In the genomic region with DNA sequence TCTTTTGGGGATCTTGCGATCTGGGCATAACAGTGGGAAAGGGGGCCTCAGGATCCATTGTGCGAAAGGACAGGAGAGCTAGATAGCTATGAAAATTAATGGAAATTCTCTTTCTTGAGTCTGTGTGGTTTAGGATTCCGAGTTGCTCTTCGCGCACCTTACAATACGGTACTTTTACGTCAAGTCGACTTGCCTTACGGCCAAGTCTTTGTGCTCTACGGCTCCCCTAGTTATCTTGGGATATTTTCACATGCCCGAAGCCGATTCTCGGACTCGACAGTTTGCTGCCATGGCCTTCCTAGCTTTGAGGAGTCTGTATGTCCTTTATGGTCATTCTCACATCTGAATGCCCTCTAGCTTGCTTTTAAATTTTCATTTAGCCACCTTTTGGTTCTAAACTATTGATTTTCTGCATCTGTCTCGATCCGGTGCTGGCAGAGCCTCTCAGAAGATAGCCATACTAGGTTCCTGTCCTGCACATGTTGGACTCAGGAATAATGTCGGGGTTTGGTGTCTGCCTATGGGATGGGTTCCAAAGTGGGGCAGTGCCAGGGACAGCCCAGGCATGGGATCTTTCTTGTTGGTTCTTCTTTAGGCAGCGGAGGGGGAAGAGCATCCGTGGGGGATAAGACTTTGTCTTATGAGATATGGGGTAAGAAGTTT, we compare ENCODE assay signal across 7 mouse cellular contexts.
A peak's percentile ranks its signal among the peaks of the same experiment; 100 is the strongest.
DNase-seq lines count a peak whose midpoint lies in the region; ATAC-seq and TF ChIP-seq lines count a peak whose summit lies in the region.

No protein-coding gene starts in this region.

- H3K9me3 ChIP-seq in forebrain, postnatal 0 days (ENCODE audit: low read length), result no peaks in the 10 kb centered on the region
- H3K9me3 ChIP-seq in hindbrain, embryonic 11.5 days (ENCODE audit: control insufficient read depth, low read length), result no peaks in the 10 kb centered on the region

- peak; percentile 21; the same call in 1 of the 2 replicates for TF ChIP-seq POLR2A in cerebellum, adult 2 months (IDR thresholded peaks at IDR 0.05; ENCODE audit: borderline replicate concordance, insufficient read depth, low read length)

- 22% methylated on average over 19 of the region's 19 CpGs for WGBS in cerebellum, adult 2 months
- 63% methylated on average over 19 of the region's 19 CpGs for WGBS in forebrain, postnatal 0 days
- WGBS in hindbrain, embryonic 11.5 days, result 47% methylated on average over 19 of the region's 19 CpGs

- H3K36me3 ChIP-seq in forebrain, postnatal 0 days (ENCODE audit: insufficient read depth), result no peaks in the 10 kb centered on the region
- no peaks in the 10 kb centered on the region for H3K36me3 ChIP-seq in hindbrain, embryonic 11.5 days (ENCODE audit: control insufficient read depth, insufficient read depth, low read length)

- ATAC-seq in forebrain, postnatal 0 days, result peak; percentile 51
- peak; percentile 38; the same call in 1 of the 2 replicates for ATAC-seq in hindbrain, embryonic 11.5 days (ENCODE audit: low FRiP score)

- H3K9ac ChIP-seq in forebrain, postnatal 0 days, result peak overlapping the region; percentile 39; the same call in 1 of the 2 replicates
- 0 out of 2 replicates have a peak overlapping the region, but pooled peaks have one; percentile 25 for H3K9ac ChIP-seq in hindbrain, embryonic 11.5 days (ENCODE audit: low read depth, low read length)

- no peaks in the 10 kb centered on the region for H3K4me1 ChIP-seq in cerebellum, adult 2 months (ENCODE audit: control insufficient read depth, insufficient read depth, low read length)
- no peaks in the 10 kb centered on the region for H3K4me1 ChIP-seq in forebrain, postnatal 0 days (ENCODE audit: insufficient read depth)
- H3K4me1 ChIP-seq in hindbrain, embryonic 11.5 days (replicated peaks; ENCODE audit: control insufficient read depth, insufficient read depth, low read length), result no peaks in the 10 kb centered on the region

- H3K27ac ChIP-seq in cerebellum, adult 2 months (ENCODE audit: insufficient read depth, low read length), result no peak overlapping the region
- no peak overlapping the region for H3K27ac ChIP-seq in forebrain, postnatal 0 days (ENCODE audit: low read depth, low read length)
- no peak overlapping the region for H3K27ac ChIP-seq in hindbrain, embryonic 11.5 days (ENCODE audit: low read depth, low read length)

- H3K4me2 ChIP-seq in forebrain, postnatal 0 days (ENCODE audit: low read depth), result peak overlapping the region; percentile 24; the same call in 1 of the 2 replicates
- H3K4me2 ChIP-seq in hindbrain, embryonic 11.5 days (replicated peaks; ENCODE audit: low read depth, low read length), result no peak overlapping the region

- peak overlapping the region; percentile 58 for H3K4me3 ChIP-seq in cerebellum, adult 2 months (replicated peaks; ENCODE audit: insufficient read depth, low read depth, low read length)
- peak overlapping the region; percentile 32 for H3K4me3 ChIP-seq in forebrain, postnatal 0 days (ENCODE audit: low read depth, low read length)
- H3K4me3 ChIP-seq in hindbrain, embryonic 11.5 days (ENCODE audit: low read depth, low read length), result peak overlapping the region; percentile 28

- H3K27me3 ChIP-seq in cerebellum, adult 2 months (ENCODE audit: control insufficient read depth, insufficient read depth, low read length), result no peaks in the 10 kb centered on the region
- H3K27me3 ChIP-seq in forebrain, postnatal 0 days (ENCODE audit: insufficient read depth, low read length), result no peaks in the 10 kb centered on the region
- no peaks in the 10 kb centered on the region for H3K27me3 ChIP-seq in hindbrain, embryonic 11.5 days (ENCODE audit: control insufficient read depth, insufficient read depth, low read length)

- TF ChIP-seq CTCF in cerebellum, adult 2 months (IDR thresholded peaks at IDR 0.05; ENCODE audit: borderline replicate concordance, insufficient read depth, low read depth, low read length), result no peak
- TF ChIP-seq CTCF in forebrain, postnatal 0 days (IDR thresholded peaks at IDR 0.05; ENCODE audit: low read depth), result no peak

- peak; percentile 61 for DNase-seq in ZHBTc4 (ENCODE audit: low read depth, low spot score)
- peak; percentile 60 to 82 for DNase-seq in cerebellum, adult 2 months
- peak; percentile 74 for DNase-seq in forebrain, postnatal 0 days
- DNase-seq in hindbrain, embryonic 11.5 days (ENCODE audit: low spot score), result peak; percentile 65
- peak; percentile 34 to 48 for DNase-seq in layer of hippocampus, postnatal 14 days (ENCODE audit: low spot score in 2 of 2)
- peak; percentile 65 for DNase-seq in lung, postnatal 14 days
- DNase-seq in retina, postnatal 7 days (ENCODE audit: low read depth, low spot score), result peak; percentile 46
